Mouse (Mus musculus) embryo, embryonic 9.5 days (tissue): ENCODE data around the gene Spdye4c.

Experiments
- DNase-seq: peaks from one replicate; pipeline ENCODE4 v3.0.0-alpha.2; 2017; ENCODE audit errors: extremely low spot score

Gene Spdye4c

GRCm38 (mm10) chr2:128609286-128609685 lies 18.3 kb downstream of the Spdye4c start:
- DNase-seq = no peak

GRCm38 (mm10) chr2:128611178-128611577 lies 20.2 kb downstream of the Spdye4c start:
- DNase-seq = no peak

GRCm38 (mm10) chr2:128612275-128612674 lies 21.3 kb downstream of the Spdye4c start:
- DNase-seq = no peak

GRCm38 (mm10) chr2:128613365-128613764 lies 22.4 kb downstream of the Spdye4c start:
- DNase-seq = no peak

GRCm38 (mm10) chr2:128615366-128615765 lies 24.4 kb downstream of the Spdye4c start:
- DNase-seq = no peak

GRCm38 (mm10) chr2:128620578-128620977 lies 29.6 kb downstream of the Spdye4c start:
- no peak for DNase-seq
